Mouse (Mus musculus) heart, adult 2 months (tissue): ENCODE measurements at regions not wholly inside any gene's neighbourhood (a gene's known extent, or its start where the extent isn't known, plus 50 kb on each side); places are given as distances from the start of the nearest gene placed in this dataset.

Source experiments
- CTCF ChIP-seq: fragments of 200-600 bp; IDR thresholded peaks from 2 replicates; pipeline ENCODE4 v1.8.1; 2022; ENCODE audit warnings: antibody characterized with exemption, mild to moderate bottlenecking, moderate library complexity
- POLR2A ChIP-seq: fragments of 200-500 bp; IDR thresholded peaks from 2 replicates; pipeline ENCODE4 v1.6.1; 2011; ENCODE audit warnings: mild to moderate bottlenecking, low read depth, low read length, control low read depth; ENCODE audit not compliant: insufficient read depth

DNA sequence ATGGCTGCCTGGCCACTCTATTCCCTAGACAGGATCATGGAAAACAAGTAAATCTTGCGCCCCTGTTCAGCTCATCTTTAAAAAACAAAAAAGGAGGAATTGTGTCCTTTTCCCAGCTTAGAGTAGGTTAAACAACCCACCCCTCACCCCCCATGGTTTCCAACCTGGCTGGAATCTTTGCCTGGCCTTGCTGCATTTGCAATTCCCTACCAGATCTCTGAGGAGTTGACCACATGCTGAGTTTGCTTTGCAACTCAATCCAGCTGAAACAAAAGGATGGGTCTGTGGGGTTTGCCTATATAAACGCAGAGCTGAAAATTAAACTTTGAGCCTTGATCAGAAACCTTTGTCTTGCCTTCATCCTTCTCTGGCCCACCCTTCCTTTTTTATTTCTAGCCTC is 78.2 kb upstream of the Mroh9 start:
- TF ChIP-seq CTCF (no peak), POLR2A (no peak)
